In genomic region chr17:46547923-46548322, GRCm38 (mm10) we compare ENCODE assay signal across 23 mouse cellular contexts. TPM values are rescaled to one million over a fixed set of nuclear protein-coding genes. Genes with fewer than 3 reads are reported as not detected.
DNase-seq lines count a peak whose midpoint lies in the region; ATAC-seq and TF ChIP-seq lines count a peak whose summit lies in the region.
"Had no signal": no experiment of that assay in that cellular context is flagged by ENCODE, and none has a peak within 500 bp of the region (broad histone marks: within the 10 kb centered on the region; RNA-seq: fewer than 3 reads in every experiment).

No protein-coding gene starts in this region.

- 0 out of 2 replicates have a peak overlapping the region, but pooled peaks have one; percentile 67 for H3K27ac ChIP-seq in heart, embryonic 10.5 days
- peak overlapping the region; percentile 4; the same call in 1 of the 2 replicates for H3K27ac ChIP-seq in embryonic facial prominence, embryonic 10.5 days (replicated peaks)
- H3K27ac ChIP-seq in hindbrain, postnatal 0 days, result no peak overlapping the region
- H3K27ac ChIP-seq: forebrain, embryonic 12.5 days; hindbrain, embryonic 14.5 days; intestine, embryonic 15.5 days; limb, embryonic 13.5 days; liver, embryonic 13.5 days; lung, embryonic 15.5 days; macrophage had no signal

- H3K27me3 ChIP-seq in heart, embryonic 10.5 days (ENCODE audit: insufficient read depth, poor library complexity, severe bottlenecking), result peaks cover 25% of the 10 kb centered on the region; the same call in 1 of the 2 replicates
- peaks cover 53% of the 10 kb centered on the region for H3K27me3 ChIP-seq in embryonic facial prominence, embryonic 10.5 days (replicated peaks; ENCODE audit: low read depth, poor library complexity, severe bottlenecking)
- H3K27me3 ChIP-seq in hindbrain, postnatal 0 days (ENCODE audit: insufficient read depth, low read length), result no peaks in the 10 kb centered on the region
- H3K27me3 ChIP-seq: intestine, embryonic 15.5 days; Patski had no signal

- no peak overlapping the region for H3K9ac ChIP-seq in hindbrain, postnatal 0 days (replicated peaks; ENCODE audit: low read length)
- H3K9ac ChIP-seq: hindbrain, embryonic 14.5 days; intestine, embryonic 15.5 days; limb, embryonic 13.5 days; liver, embryonic 13.5 days; lung, embryonic 15.5 days had no signal

- peak; percentile 46 for DNase-seq in cerebellum, adult 11-12 months
- DNase-seq in heart, embryonic 10.5 days (ENCODE audit: low spot score), result no peak
- DNase-seq in heart, postnatal 36 days, result no peak
- DNase-seq in ES-CJ7 (ENCODE audit: low read depth, low spot score), result peak; percentile 54
- DNase-seq in embryonic facial prominence, embryonic 10.5 days (ENCODE audit: low spot score), result no peak
- no peak for DNase-seq in hindbrain, postnatal 0 days (ENCODE audit: low spot score)
- no peak for DNase-seq in frontal cortex, postnatal 10 days (ENCODE audit: low spot score in 2 of 2)
- DNase-seq: adrenal gland, postnatal 14 days; cerebellum, adult 2 months; gastrocnemius, postnatal 14 days; heart, postnatal 14 days; liver, embryonic 13.5 days; right cerebral cortex, postnatal 25 days had no signal

- no peak for ATAC-seq in cerebellum, adult (ENCODE audit: insufficient number of reproducible peaks, low FRiP score, low TSS enrichment)
- no peak for ATAC-seq in hindbrain, postnatal 0 days
- ATAC-seq: CD4-positive, CD25-positive, alpha-beta regulatory T cell, adult 4 months; intestine, embryonic 15.5 days; Patski had no signal

- TF ChIP-seq CTCF in hindbrain, postnatal 0 days (IDR thresholded peaks at IDR 0.05; ENCODE audit: low read depth), result no peak

- WGBS in heart, embryonic 10.5 days, result 26% methylated on average over 3 of the region's 3 CpGs
- WGBS in embryonic facial prominence, embryonic 10.5 days, result 19% methylated on average over 3 of the region's 3 CpGs
- 14% methylated on average over 3 of the region's 3 CpGs for WGBS in hindbrain, postnatal 0 days

- H3K36me3 ChIP-seq in heart, embryonic 10.5 days, result peaks cover 56% of the 10 kb centered on the region
- peaks cover 50% of the 10 kb centered on the region for H3K36me3 ChIP-seq in embryonic facial prominence, embryonic 10.5 days (replicated peaks)
- H3K36me3 ChIP-seq in hindbrain, postnatal 0 days (ENCODE audit: insufficient read depth, low read length), result peaks cover 39% of the 10 kb centered on the region

- peaks cover 52% of the 10 kb centered on the region for H3K4me1 ChIP-seq in heart, embryonic 10.5 days
- H3K4me1 ChIP-seq in embryonic facial prominence, embryonic 10.5 days, result peaks cover 51% of the 10 kb centered on the region
- H3K4me1 ChIP-seq in hindbrain, postnatal 0 days (ENCODE audit: insufficient read depth, low read length), result 0 out of 2 replicates have a peak, but pooled peaks cover 11% of the 10 kb centered on the region

- no peak overlapping the region for H3K4me3 ChIP-seq in heart, embryonic 10.5 days
- H3K4me3 ChIP-seq in embryonic facial prominence, embryonic 10.5 days, result peak overlapping the region; percentile 4; the same call in 1 of the 2 replicates
- no peak overlapping the region for H3K4me3 ChIP-seq in hindbrain, postnatal 0 days (ENCODE audit: low read length)
- H3K4me3 ChIP-seq: forebrain, embryonic 12.5 days; intestine, embryonic 15.5 days; limb, embryonic 13.5 days; liver, embryonic 13.5 days; lung, embryonic 15.5 days had no signal

- intact Hi-C loops in heart, postnatal 36 days (cut with DNase I), result no loop called here

- H3K9me3 ChIP-seq in heart, embryonic 10.5 days, result no peaks in the 10 kb centered on the region
- no peaks in the 10 kb centered on the region for H3K9me3 ChIP-seq in embryonic facial prominence, embryonic 10.5 days
- no peaks in the 10 kb centered on the region for H3K9me3 ChIP-seq in hindbrain, postnatal 0 days (ENCODE audit: low read length)
- H3K9me3 ChIP-seq: forebrain, embryonic 12.5 days; intestine, embryonic 15.5 days; limb, embryonic 13.5 days; liver, embryonic 13.5 days; lung, embryonic 15.5 days had no signal

- H3K4me2 ChIP-seq in hindbrain, postnatal 0 days (ENCODE audit: low read depth, low read length), result no peak overlapping the region
- H3K4me2 ChIP-seq: forebrain, embryonic 12.5 days; hindbrain, embryonic 14.5 days; intestine, embryonic 15.5 days; liver, embryonic 13.5 days; lung, embryonic 15.5 days; midbrain, embryonic 11.5 days had no signal

RNA-seq across cellular contexts. Expression of gene Cul9, which starts 1.7 kb away (rescaled TPM):
- polyA plus RNA-seq in heart, embryonic 10.5 days (2016; fragmentation: Nextera tagmentation; extraction: Ambion mirVana), result 4.8 and 5.3 TPM in 2 replicates
- total RNA-seq in heart, postnatal 36 days (2021), result 10 to 100 TPM; 20.3 to 24.0 TPM
- polyA plus RNA-seq in embryonic facial prominence, embryonic 10.5 days (2016; fragmentation: Nextera tagmentation; extraction: Ambion mirVana), result 5.2 and 6.1 TPM in 2 replicates
- total RNA-seq in hindbrain, postnatal 0 days (2014; rRNA removed), result 55.3 and 58.2 TPM in 2 replicates
- polyA plus RNA-seq in hindbrain, postnatal 0 days (2015; fragmentation: Nextera tagmentation; extraction: Ambion mirVana), result 12.2 and 14.4 TPM in 2 replicates

RNA-seq across cellular contexts. Expression of gene Srf, which starts 8.1 kb away (rescaled TPM):
- 10.9 and 15.7 TPM in 2 replicates for polyA plus RNA-seq in heart, embryonic 10.5 days (2016; fragmentation: Nextera tagmentation; extraction: Ambion mirVana)
- total RNA-seq in heart, postnatal 36 days (2021), result 10 to 100 TPM; 85.7 to 94.7 TPM
- polyA plus RNA-seq in embryonic facial prominence, embryonic 10.5 days (2016; fragmentation: Nextera tagmentation; extraction: Ambion mirVana), result 5.6 and 7.0 TPM in 2 replicates
- total RNA-seq in hindbrain, postnatal 0 days (2014; rRNA removed), result 67.0 and 67.3 TPM in 2 replicates
- polyA plus RNA-seq in hindbrain, postnatal 0 days (2015; fragmentation: Nextera tagmentation; extraction: Ambion mirVana), result 3.0 and 3.8 TPM in 2 replicates

RNA-seq across cellular contexts. Expression of gene Dnph1, which starts 51.4 kb away (rescaled TPM):
- polyA plus RNA-seq in heart, embryonic 10.5 days (2016; fragmentation: Nextera tagmentation; extraction: Ambion mirVana), result 36.5 and 52.8 TPM in 2 replicates
- total RNA-seq in heart, postnatal 36 days (2021), result 1 to 10 TPM in 1 of 2 experiments, under 1 TPM in 1; 0.89 to 2.2 TPM
- 79.9 and 81.6 TPM in 2 replicates for polyA plus RNA-seq in embryonic facial prominence, embryonic 10.5 days (2016; fragmentation: Nextera tagmentation; extraction: Ambion mirVana)
- 8.9 and 9.9 TPM in 2 replicates for total RNA-seq in hindbrain, postnatal 0 days (2014; rRNA removed)
- polyA plus RNA-seq in hindbrain, postnatal 0 days (2015; fragmentation: Nextera tagmentation; extraction: Ambion mirVana), result 19.2 and 23.4 TPM in 2 replicates

Comparison
In these comparisons a context has a peak if more than half of its experiments do, and no peak if none do; other contexts are left out.
1. DNase-seq: peak in cerebellum, adult 11-12 months (single experiment) and ES-CJ7 (single experiment); none in heart, embryonic 10.5 days (single experiment), heart, postnatal 36 days (0 of 2), embryonic facial prominence, embryonic 10.5 days (single experiment), hindbrain, postnatal 0 days (single experiment) and frontal cortex, postnatal 10 days (0 of 2).